Mouse (Mus musculus) heart, embryonic 14.5 days (tissue): ENCODE measurements around the gene Dchs2. TPM values are rescaled to one million over a fixed set of nuclear protein-coding genes. Genes with fewer than 3 reads are reported as not detected.

Source experiments
- ATAC-seq: fragments of 200-750 bp; cut with Nextera tagmentation; 2 replicates; pipeline ENCODE4 v1.8.0; 2017; ENCODE audit warnings: low read depth, moderate TSS enrichment; ENCODE audit not compliant: insufficient number of reproducible peaks, insufficient read depth, low FRiP score
- H3K27ac ChIP-seq, 2 experiments: fragments of 200-500 bp in 1 of 2; fragments of 300-500 bp in 1 of 2; sonication (generic) in 1 of 2; replicated peaks in 1 of 2; 2 replicates each; pipeline ENCODE4 v1.5.1; 2012 to 2014; ENCODE audit warnings: low read depth in 2 of 2, low read length in 2 of 2, control low read depth in 1 of 2, mild to moderate bottlenecking in 1 of 2, mixed read lengths in 1 of 2; ENCODE audit not compliant: control insufficient read depth in 1 of 2, insufficient read depth in 1 of 2
- H3K27me3 ChIP-seq: fragments of 300-500 bp; sonication (generic); 2 replicates; pipeline ENCODE4 v1.6.1; 2014; ENCODE audit warnings: mild to moderate bottlenecking, low read length, control low read depth; ENCODE audit not compliant: control insufficient read depth, insufficient read depth
- H3K36me3 ChIP-seq: fragments of 300-500 bp; sonication (generic); 2 replicates; pipeline ENCODE4 v1.6.1; 2014; ENCODE audit warnings: mild to moderate bottlenecking, control low read depth, low read length, mixed read lengths; ENCODE audit not compliant: control insufficient read depth, insufficient read depth
- H3K4me1 ChIP-seq, 2 experiments: fragments of 200-500 bp in 1 of 2; fragments of 300-500 bp in 1 of 2; sonication (generic) in 1 of 2; 2 replicates each; pipeline ENCODE4 v1.6.1; 2012 to 2014; ENCODE audit warnings: low read length in 2 of 2, control low read depth in 1 of 2, mixed read lengths in 1 of 2; ENCODE audit not compliant: control insufficient read depth in 2 of 2, insufficient read depth in 2 of 2
- H3K4me2 ChIP-seq: fragments of 300-500 bp; sonication (generic); 2 replicates; pipeline ENCODE4 v1.6.1; 2014; ENCODE audit warnings: mild to moderate bottlenecking, low read length
- H3K4me3 ChIP-seq, 2 experiments: fragments of 200-500 bp in 1 of 2; fragments of 300-500 bp in 1 of 2; sonication (generic) in 1 of 2; 2 replicates each; pipeline ENCODE4 v1.5.1; 2012 to 2014; ENCODE audit warnings: low read length in 2 of 2, mild to moderate bottlenecking in 2 of 2, control low read depth in 1 of 2, low read depth in 1 of 2, moderate library complexity in 1 of 2; ENCODE audit not compliant: control insufficient read depth in 1 of 2, insufficient read depth in 1 of 2
- H3K9ac ChIP-seq: fragments of 300-500 bp; sonication (generic); 2 replicates; pipeline ENCODE4 v1.6.1; 2014; ENCODE audit warnings: mild to moderate bottlenecking, low read length
- H3K9me3 ChIP-seq: fragments of 300-500 bp; sonication (generic); 2 replicates; pipeline ENCODE4 v1.6.1; 2016; ENCODE audit warnings: low read length, control low read depth; ENCODE audit not compliant: control insufficient read depth
- WGBS: fragments of 180-500 bp; shearing (Covaris S2); extraction: QIAGEN DNeasy Blood & Tissue Kit; methylation state at CpG from one replicate; pipeline ENCODE4 v1.1.7; 2014; 5-methylcytosine and 5-hydroxymethylcytosine counted together
- polyA plus RNA-seq: library from polyadenylated mRNA; unstranded; fragments of >200 nt; fragmentation: Nextera tagmentation; extraction: Ambion mirVana; gene quantifications from 2 replicates; pipeline ENCODE4 v1.2.1, GENCODE M21; 2014

Gene Dchs2
- polyA plus RNA-seq, 1 experiment from 2014 or later: 0.31 TPM

- Histone ChIP-seq H3K9ac (no peak overlapping the region), H3K27ac (no peak overlapping the region), H3K9me3 (no peaks in the 10 kb centered on the region), H3K36me3 (no peaks in the 10 kb centered on the region), H3K4me3 (no peak overlapping the region), H3K4me1 (no peaks in the 10 kb centered on the region; a peak in 1 of 4 replicates), H3K27me3 (no peaks in the 10 kb centered on the region), H3K4me2 (no peak overlapping the region)
- WGBS: 75% methylated on average over 5 of the region's 5 CpGs
- no peak for ATAC-seq
Observed at GRCm38 (mm10) chr3:83303876-83304275, 176.1 kb downstream of the Dchs2 start.

DNA sequence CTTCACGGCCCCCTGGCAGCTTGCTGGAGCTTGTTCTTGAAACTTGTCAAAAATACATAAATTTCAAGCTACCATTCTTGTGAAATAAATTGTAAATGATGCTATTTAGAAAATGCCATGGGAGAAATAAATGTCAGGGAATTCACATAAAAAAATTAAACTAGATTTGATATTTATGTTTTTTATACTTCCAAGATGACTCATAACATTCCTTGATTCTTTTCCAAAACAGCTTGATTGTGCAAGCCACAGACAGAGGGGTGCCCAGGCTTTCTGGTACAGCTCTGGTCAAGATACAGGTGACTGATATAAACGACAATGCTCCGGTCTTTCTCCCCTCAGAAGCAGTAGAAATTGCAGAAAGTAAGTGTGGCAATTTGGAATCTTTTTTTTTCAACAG is 218.2 kb downstream of the Dchs2 start:
- Histone ChIP-seq H3K4me2 (no peak overlapping the region), H3K4me1 (no peaks in the 10 kb centered on the region), H3K27ac (no peak overlapping the region), H3K27me3 (no peaks in the 10 kb centered on the region), H3K9ac (no peak overlapping the region), H3K4me3 (no peak overlapping the region), H3K36me3 (no peaks in the 10 kb centered on the region), H3K9me3 (no peaks in the 10 kb centered on the region)
- no peak for ATAC-seq
- 72% methylated on average over 3 of the region's 3 CpGs for WGBS

- no peak for ATAC-seq
- peak overlapping the region in 1 of 2 experiments; percentile 11; a peak in 1 of 4 replicates for H3K27ac ChIP-seq
Observed at GRCm38 (mm10) chr3:83368500-83369068, 240.8 kb downstream of the Dchs2 start.

GRCm38 (mm10) chr3:83369871-83370270 is 242.1 kb downstream of the Dchs2 start:
- no peak for ATAC-seq
- no peak overlapping the region for H3K4me2 ChIP-seq

More at GRCm38 (mm10) chr3:83368500-83369068, 240.8 kb downstream of the Dchs2 start:
- Histone ChIP-seq H3K9me3 (no peaks in the 10 kb centered on the region), H3K4me3 (no peak overlapping the region), H3K4me1 (peaks cover 0 to 12% of the 10 kb centered on the region in 2 experiments; a peak in 2 of 4 replicates), H3K9ac (no peak overlapping the region), H3K4me2 (no peak overlapping the region), H3K27me3 (no peaks in the 10 kb centered on the region), H3K36me3 (no peaks in the 10 kb centered on the region)
- WGBS: 56% methylated on average over 9 of the region's 9 CpGs

DNA sequence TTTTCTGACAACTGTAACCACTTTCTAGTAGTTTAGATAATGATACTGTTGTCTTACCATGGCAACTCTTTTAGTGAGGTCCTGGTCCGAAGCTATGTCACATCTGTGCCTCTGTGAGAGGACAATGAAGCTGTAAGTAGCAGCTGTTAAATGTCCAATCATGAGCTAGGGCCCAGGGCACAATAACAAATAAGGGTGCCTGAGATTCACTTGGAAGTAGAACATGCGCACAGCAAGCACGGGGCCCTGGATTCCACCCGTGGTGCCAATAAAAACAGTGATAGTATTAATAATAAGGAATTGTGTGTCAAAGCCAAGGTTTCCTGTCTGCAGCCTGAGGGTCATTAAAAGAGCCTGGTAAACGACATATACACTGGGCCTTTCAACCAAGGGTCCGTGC is 246.6 kb downstream of the Dchs2 start:
- no peak overlapping the region for H3K4me2 ChIP-seq
- peaks cover 13% of the 10 kb centered on the region; the same call in 1 of the 2 replicates for H3K9me3 ChIP-seq
- WGBS: 61% methylated on average over 6 of the region's 6 CpGs
- H3K27ac ChIP-seq: peak overlapping the region in 1 of 2 experiments; percentile 39; a peak in 1 of 4 replicates
- H3K4me3 ChIP-seq: no peak overlapping the region
- H3K9ac ChIP-seq: no peak overlapping the region
- no peak for ATAC-seq
- H3K36me3 ChIP-seq: no peaks in the 10 kb centered on the region
- H3K4me1 ChIP-seq: peaks cover 0 to 9% of the 10 kb centered on the region in 2 experiments; a peak in 2 of 4 replicates
- no peaks in the 10 kb centered on the region for H3K27me3 ChIP-seq

More at GRCm38 (mm10) chr3:83369871-83370270, 242.1 kb downstream of the Dchs2 start:
- Histone ChIP-seq H3K9ac (no peak overlapping the region), H3K4me3 (no peak overlapping the region), H3K36me3 (no peaks in the 10 kb centered on the region), H3K27me3 (no peaks in the 10 kb centered on the region), H3K27ac (no peak overlapping the region), H3K4me1 (peaks cover 0 to 12% of the 10 kb centered on the region in 2 experiments; a peak in 2 of 4 replicates), H3K9me3 (no peaks in the 10 kb centered on the region)
- WGBS: 73% methylated on average over 2 of the region's 2 CpGs

DNA sequence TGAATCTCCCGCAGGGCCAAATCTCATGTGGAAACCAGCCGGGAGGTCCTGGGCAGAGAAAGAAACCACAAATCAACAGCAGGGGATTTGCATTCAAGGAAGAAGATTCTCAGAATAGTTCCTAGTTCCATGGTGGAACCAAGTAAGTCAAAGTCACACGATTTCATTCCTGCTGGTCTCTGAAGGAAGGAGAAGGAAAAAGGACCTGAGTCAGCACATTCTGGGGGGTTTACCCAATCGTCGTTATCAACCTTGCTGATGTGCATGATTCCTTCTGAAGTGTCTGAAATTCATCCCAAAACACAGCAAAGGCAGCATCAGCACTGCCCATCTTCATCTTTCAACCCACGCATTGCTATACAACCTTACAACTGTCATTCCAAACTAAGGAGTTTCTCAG is 249.1 kb downstream of the Dchs2 start:
- Histone ChIP-seq H3K4me2 (no peak overlapping the region), H3K4me1 (no peaks in the 10 kb centered on the region), H3K27me3 (no peaks in the 10 kb centered on the region), H3K9ac (no peak overlapping the region), H3K36me3 (no peaks in the 10 kb centered on the region), H3K4me3 (no peak overlapping the region), H3K27ac (no peak overlapping the region), H3K9me3 (peaks cover 13% of the 10 kb centered on the region; the same call in 1 of the 2 replicates)
- ATAC-seq: no peak
- whole genome bisulfite sequencing: 91% methylated on average over 6 of the region's 6 CpGs

Other genes starting within 250 kb of the Dchs2 start
- 0.05 and 0.23 TPM in 2 replicates for gene Lrat, start 224.0 kb upstream of the Dchs2 start, polyA plus RNA-seq
- 0.12 TPM in 1 of 2 replicates, not detected in the other for gene Fgg, start 120.2 kb upstream of the Dchs2 start, polyA plus RNA-seq
- gene Fga, start 101.9 kb upstream of the Dchs2 start, polyA plus RNA-seq: not detected in 2 replicates
- 0.08 TPM in 2 replicates for gene Fgb, start 78.1 kb upstream of the Dchs2 start, polyA plus RNA-seq
- 59.9 and 60.2 TPM in 2 replicates for gene Plrg1, start 72.4 kb upstream of the Dchs2 start, polyA plus RNA-seq